Mouse (Mus musculus) heart, adult 2 months (tissue): ENCODE results near the gene Zmiz2. TPM values are rescaled to one million over a fixed set of nuclear protein-coding genes. Genes with fewer than 3 reads are reported as not detected.

Source experiments
- DNase-seq, 2 experiments: peaks; one replicate each; pipeline ENCODE4 v3.0.0; 2021
- H3K27ac ChIP-seq: fragments of 200-600 bp; 2 replicates; pipeline ENCODE4 v1.8.1; 2022
- H3K27me3 ChIP-seq: fragments of 200-500 bp; 2 replicates; pipeline ENCODE4 v1.6.1; 2012; ENCODE audit warnings: mild to moderate bottlenecking, low read length, inconsistent platforms, mixed read lengths; ENCODE audit not compliant: control insufficient read depth, insufficient read depth
- H3K36me3 ChIP-seq: fragments of 200-500 bp; 2 replicates; pipeline ENCODE4 v1.6.1; 2012; ENCODE audit warnings: low read length, inconsistent platforms; ENCODE audit not compliant: control insufficient read depth, insufficient read depth
- H3K4me1 ChIP-seq: fragments of 200-500 bp; 2 replicates; pipeline ENCODE4 v1.6.1; 2011; ENCODE audit warnings: low read length; ENCODE audit not compliant: control insufficient read depth, insufficient read depth
- H3K4me3 ChIP-seq: fragments of 200-600 bp; 2 replicates; pipeline ENCODE4 v1.8.1; 2022
- H3K79me2 ChIP-seq: fragments of 200-500 bp; replicated peaks from 2 replicates; pipeline ENCODE4 v1.6.1; 2012; ENCODE audit warnings: mild to moderate bottlenecking, inconsistent platforms, low read length, moderate library complexity, mixed read lengths; ENCODE audit not compliant: control insufficient read depth, insufficient read depth
- H3K9ac ChIP-seq: fragments of 200-500 bp; 2 replicates; pipeline ENCODE4 v1.6.1; 2012; ENCODE audit warnings: low read depth, mild to moderate bottlenecking, control low read depth, inconsistent platforms, low read length, mixed read lengths
- CTCF ChIP-seq: fragments of 200-600 bp; IDR thresholded peaks from 2 replicates; pipeline ENCODE4 v1.8.1; 2022; ENCODE audit warnings: antibody characterized with exemption, mild to moderate bottlenecking, moderate library complexity
- EP300 ChIP-seq: fragments of 200-500 bp; IDR thresholded peaks from 2 replicates; pipeline ENCODE4 v1.6.1; 2011; ENCODE audit warnings: low read depth, low read length, control low read depth; ENCODE audit not compliant: insufficient read depth
- POLR2A ChIP-seq: fragments of 200-500 bp; IDR thresholded peaks from 2 replicates; pipeline ENCODE4 v1.6.1; 2011; ENCODE audit warnings: mild to moderate bottlenecking, low read depth, low read length, control low read depth; ENCODE audit not compliant: insufficient read depth
- WGBS: fragments of 180-500 bp; shearing (Covaris S2); methylation state at CpG from one replicate; pipeline ENCODE4 v1.1.7; 2018; 5-methylcytosine and 5-hydroxymethylcytosine counted together
- intact Hi-C: fragments of 180-260 bp; cut with DNase I; formaldehyde crosslinking; loops from one replicate; pipeline ENCODE4 v1.15.1; 2025
- polyA plus RNA-seq: library from polyadenylated mRNA; depleted of rRNA; stranded (reverse); fragments of >200 nt; gene quantifications from 2 replicates; pipeline ENCODE4 v1.2.3, GENCODE M21; 2012
- total RNA-seq, 2 experiments: library from RNA; stranded (reverse); gene quantifications; 2 replicates each; pipeline ENCODE4 v1.2.3; 2021

The Zmiz2 gene
- total and polyA plus RNA-seq, 3 experiments, result 35.7 to 39.3 (median 36.6) TPM

DNA sequence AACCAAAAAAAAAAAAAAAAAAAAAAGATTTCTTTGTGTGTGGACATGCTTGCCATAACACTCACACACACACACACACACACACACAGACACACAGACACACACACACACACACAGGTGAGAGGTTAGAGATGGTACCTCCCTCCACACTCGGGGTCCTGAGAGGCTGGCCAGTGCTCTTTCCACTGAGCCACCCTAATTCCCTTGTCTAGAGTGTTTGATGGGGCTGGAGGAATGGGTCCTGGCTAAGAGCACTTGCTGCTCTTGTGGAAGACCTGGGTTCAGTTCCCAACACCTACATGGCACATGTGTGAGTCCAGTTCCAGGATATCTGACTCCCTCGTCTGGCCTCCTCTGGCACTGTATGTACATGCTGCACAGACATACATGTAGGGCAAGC lies 48.8 kb downstream of the Zmiz2 start:
- 93% methylated on average over 2 of the region's 2 CpGs for WGBS
- no peak for DNase-seq
- peaks cover 3% of the 10 kb centered on the region; the same call in 1 of the 2 replicates for H3K79me2 ChIP-seq
- H3K4me3 ChIP-seq, result no peak overlapping the region
- H3K9ac ChIP-seq, result no peak overlapping the region
- H3K36me3 ChIP-seq, result peaks cover under 1% of the 10 kb centered on the region; the same call in 1 of the 2 replicates
- intact Hi-C loops, result no loop called here
- no peak for TF ChIP-seq CTCF
- TF ChIP-seq POLR2A, result no peak
- TF ChIP-seq EP300, result no peak
- H3K4me1 ChIP-seq, result peaks cover 2% of the 10 kb centered on the region; the same call in 1 of the 2 replicates
- no peaks in the 10 kb centered on the region for H3K27me3 ChIP-seq
- no peak overlapping the region for H3K27ac ChIP-seq

DNA sequence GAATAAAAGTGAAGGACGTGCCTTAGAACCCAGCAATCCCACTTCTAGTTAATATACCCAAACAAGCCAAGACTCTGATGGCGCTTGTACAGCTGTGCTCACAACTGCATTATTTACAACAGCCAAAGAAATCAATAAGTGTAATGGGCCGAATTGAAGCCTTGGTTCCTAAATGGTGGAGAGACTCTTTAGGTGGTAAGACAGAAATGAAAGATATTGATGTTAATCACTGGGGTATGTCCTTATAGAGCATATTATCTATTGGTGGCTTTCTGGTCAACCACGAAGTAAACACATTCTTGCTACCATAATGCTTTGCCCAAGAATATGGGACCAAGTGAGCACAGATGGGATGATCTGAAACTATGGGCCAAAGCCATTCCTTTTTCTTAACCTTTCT lies 51.3 kb downstream of the Zmiz2 start:
- no peak overlapping the region for H3K9ac ChIP-seq
- H3K4me3 ChIP-seq, result no peak overlapping the region
- peaks cover 4% of the 10 kb centered on the region; the same call in 1 of the 2 replicates for H3K79me2 ChIP-seq
- H3K36me3 ChIP-seq, result peaks cover 4% of the 10 kb centered on the region; the same call in 1 of the 2 replicates
- no peaks in the 10 kb centered on the region for H3K27me3 ChIP-seq
- WGBS, result 97% methylated on average over 4 of the region's 4 CpGs
- H3K27ac ChIP-seq, result no peak overlapping the region
- no peak for TF ChIP-seq POLR2A
- TF ChIP-seq CTCF, result no peak
- no peak for TF ChIP-seq EP300
- intact Hi-C loops, result no loop called here
- DNase-seq, result no peak
- peaks cover 6% of the 10 kb centered on the region; the same call in 1 of the 2 replicates for H3K4me1 ChIP-seq

DNA sequence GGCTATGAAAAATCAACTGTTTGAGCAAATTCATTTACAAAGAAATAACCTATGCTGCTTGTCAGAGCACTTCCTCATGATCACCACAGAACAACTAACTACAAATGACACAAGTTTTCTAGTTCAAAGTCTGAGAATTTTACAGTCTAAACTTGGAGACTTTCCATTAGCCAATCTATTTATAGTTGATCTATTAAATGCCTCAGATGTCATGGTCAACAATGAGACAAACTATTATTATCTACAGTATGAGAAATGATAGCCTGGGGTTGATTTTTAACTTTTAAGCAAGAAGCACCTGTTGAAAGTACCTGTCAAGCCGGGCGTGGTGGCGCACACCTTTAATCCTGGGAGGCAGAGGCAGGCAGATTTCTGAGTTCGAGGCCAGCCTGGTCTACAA lies 53.7 kb downstream of the Zmiz2 start:
- WGBS, result 94% methylated on average over 4 of the region's 4 CpGs
- no peak overlapping the region for H3K27ac ChIP-seq
- no peak overlapping the region for H3K4me3 ChIP-seq
- peaks cover 4% of the 10 kb centered on the region; the same call in 1 of the 2 replicates for H3K36me3 ChIP-seq
- no peak for DNase-seq
- intact Hi-C loops, result no loop called here
- H3K27me3 ChIP-seq, result no peaks in the 10 kb centered on the region
- TF ChIP-seq EP300 (no peak), CTCF (no peak), POLR2A (no peak)
- H3K4me1 ChIP-seq, result peaks cover 6% of the 10 kb centered on the region; the same call in 1 of the 2 replicates
- H3K79me2 ChIP-seq, result peaks cover 4% of the 10 kb centered on the region; the same call in 1 of the 2 replicates
- no peak overlapping the region for H3K9ac ChIP-seq

DNA sequence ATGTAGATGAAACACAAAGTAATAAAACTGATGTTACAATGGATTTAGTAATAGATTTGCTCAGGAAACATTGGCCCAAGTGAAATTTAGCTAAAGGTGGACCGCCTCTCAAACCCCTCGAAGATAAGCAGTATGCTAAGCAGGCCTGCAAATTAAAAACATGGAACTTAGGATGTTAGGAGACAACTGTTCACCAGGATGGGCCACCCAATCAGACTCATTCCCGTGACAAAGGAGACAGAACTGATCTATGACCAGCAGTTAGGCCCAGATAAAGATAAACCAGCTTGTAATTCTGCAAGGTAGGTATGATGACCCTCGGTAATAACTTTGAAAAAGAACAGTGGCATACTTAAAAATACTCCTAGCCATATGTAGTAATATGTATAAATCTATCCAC lies 54.2 kb downstream of the Zmiz2 start:
- peaks cover 6% of the 10 kb centered on the region; the same call in 1 of the 2 replicates for H3K4me1 ChIP-seq
- intact Hi-C loops, result no loop called here
- H3K9ac ChIP-seq, result peak overlapping the region; percentile 94
- 25% methylated on average over 4 of the region's 4 CpGs for WGBS
- H3K36me3 ChIP-seq, result peaks cover 4% of the 10 kb centered on the region; the same call in 1 of the 2 replicates
- H3K27ac ChIP-seq, result peak overlapping the region; percentile 98
- H3K4me3 ChIP-seq, result peak overlapping the region; percentile 67
- DNase-seq, result no peak
- TF ChIP-seq CTCF (no peak), EP300 (no peak), POLR2A (no peak)
- H3K79me2 ChIP-seq, result peaks cover 3% of the 10 kb centered on the region; the same call in 1 of the 2 replicates
- no peaks in the 10 kb centered on the region for H3K27me3 ChIP-seq

DNA sequence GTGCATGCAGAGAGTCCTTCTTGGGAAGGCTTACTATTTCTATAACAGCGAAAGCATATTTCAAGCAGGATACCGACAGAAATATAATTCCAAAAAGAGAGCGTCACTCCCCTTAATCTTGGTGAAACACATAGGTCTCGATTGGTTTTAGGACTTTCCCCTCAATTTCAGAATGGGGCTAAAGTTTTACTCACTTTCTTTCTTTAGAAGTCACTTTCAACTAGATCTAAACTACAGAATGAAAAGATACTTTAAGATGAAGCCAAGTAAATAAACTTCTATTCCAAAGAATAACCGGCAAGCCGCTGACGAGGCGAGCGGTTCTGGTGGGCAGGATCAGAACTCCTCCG lies 54.8 kb downstream of the Zmiz2 start:
- Histone ChIP-seq H3K4me3 (peak overlapping the region; percentile 67), H3K36me3 (peaks cover 4% of the 10 kb centered on the region; the same call in 1 of the 2 replicates), H3K9ac (peak overlapping the region; percentile 94), H3K4me1 (peaks cover 6% of the 10 kb centered on the region; the same call in 1 of the 2 replicates), H3K27ac (peak overlapping the region; percentile 98), H3K27me3 (no peaks in the 10 kb centered on the region), H3K79me2 (peaks cover 3% of the 10 kb centered on the region; the same call in 1 of the 2 replicates)
- intact Hi-C loops, result loop anchor here (2.0 kb wide), 2 partner anchors 27 to 31 kb away; partner anchors contain the start of gene Purb
- WGBS, result under 1% methylated on average over 10 of the region's 10 CpGs
- TF ChIP-seq EP300, result no peak
- no peak for TF ChIP-seq POLR2A
- no peak for TF ChIP-seq CTCF
- DNase-seq, result no peak

DNA sequence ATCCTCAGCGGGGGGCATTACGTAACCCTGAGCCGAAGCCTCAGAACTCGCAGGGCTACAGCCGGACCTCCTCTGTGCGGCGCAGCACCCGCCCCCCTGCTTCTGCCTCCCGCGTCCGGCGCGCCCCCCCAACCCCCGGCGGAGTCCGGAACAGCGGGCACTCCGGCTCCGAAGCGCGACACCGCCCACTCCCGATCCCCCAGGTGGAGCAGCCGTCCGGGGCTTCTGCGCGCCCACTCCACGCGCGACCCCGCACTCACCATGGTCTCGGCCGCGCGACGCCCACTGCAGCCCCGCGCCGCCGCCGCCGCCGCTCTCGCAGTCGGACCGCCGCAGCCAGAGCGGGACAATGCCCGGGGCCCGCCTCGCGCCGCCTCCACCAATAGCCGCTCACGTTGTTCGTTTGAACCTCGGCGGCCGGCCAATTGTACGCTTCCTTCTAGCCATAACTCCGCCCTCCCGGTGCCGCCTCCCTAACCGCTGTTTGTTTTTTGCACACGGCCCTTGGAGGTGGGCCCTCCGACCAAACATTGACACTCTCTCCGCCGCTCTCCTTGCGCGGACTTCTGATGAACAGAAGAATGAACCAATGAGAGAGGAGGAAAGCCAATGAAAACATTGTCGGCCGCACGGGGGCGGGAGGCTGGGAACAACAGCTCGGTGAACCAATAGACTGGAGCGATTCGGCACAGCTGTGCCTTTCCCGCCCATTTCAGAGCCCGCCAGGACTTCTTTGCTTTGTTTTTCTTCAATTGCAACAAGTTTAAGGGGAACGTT lies 55.4 kb downstream of the Zmiz2 start, which contains the start of gene H2afv:
Gene H2afv, minus strand, starts transcription at position 367 of the 777 bp plus-strand sequence.
- Histone ChIP-seq H3K79me2 (0 out of 2 replicates have a peak, but pooled peaks cover 2% of the 10 kb centered on the region), H3K27me3 (no peaks in the 10 kb centered on the region), H3K36me3 (peaks cover 4% of the 10 kb centered on the region; the same call in 1 of the 2 replicates), H3K4me3 (peak within 1 kb of the TSS; percentile 67), H3K4me1 (peaks cover 6% of the 10 kb centered on the region; the same call in 1 of the 2 replicates), H3K9ac (peak within 1 kb of the TSS; percentile 94), H3K27ac (peak within 1 kb of the TSS; percentile 98)
- peak; percentile 99 to 100 for DNase-seq
- WGBS, result under 1% methylated on average over 70 of the region's 80 CpGs
- intact Hi-C loops, result loop anchor here (2.0 kb wide), 2 partner anchors 27 to 31 kb away; partner anchors contain the start of gene Purb
- peak; percentile 56 for TF ChIP-seq CTCF
- peak; percentile 38 for TF ChIP-seq POLR2A
- TF ChIP-seq EP300, result no peak
